Mouse (Mus musculus): ENCODE measurements around the gene Sms. TPM values are rescaled to one million over a fixed set of nuclear protein-coding genes. Genes with fewer than 3 reads are reported as not detected.

The Sms gene
- 75.5 TPM for polyA plus RNA-seq (2017; shearing (Covaris generic))

DNA sequence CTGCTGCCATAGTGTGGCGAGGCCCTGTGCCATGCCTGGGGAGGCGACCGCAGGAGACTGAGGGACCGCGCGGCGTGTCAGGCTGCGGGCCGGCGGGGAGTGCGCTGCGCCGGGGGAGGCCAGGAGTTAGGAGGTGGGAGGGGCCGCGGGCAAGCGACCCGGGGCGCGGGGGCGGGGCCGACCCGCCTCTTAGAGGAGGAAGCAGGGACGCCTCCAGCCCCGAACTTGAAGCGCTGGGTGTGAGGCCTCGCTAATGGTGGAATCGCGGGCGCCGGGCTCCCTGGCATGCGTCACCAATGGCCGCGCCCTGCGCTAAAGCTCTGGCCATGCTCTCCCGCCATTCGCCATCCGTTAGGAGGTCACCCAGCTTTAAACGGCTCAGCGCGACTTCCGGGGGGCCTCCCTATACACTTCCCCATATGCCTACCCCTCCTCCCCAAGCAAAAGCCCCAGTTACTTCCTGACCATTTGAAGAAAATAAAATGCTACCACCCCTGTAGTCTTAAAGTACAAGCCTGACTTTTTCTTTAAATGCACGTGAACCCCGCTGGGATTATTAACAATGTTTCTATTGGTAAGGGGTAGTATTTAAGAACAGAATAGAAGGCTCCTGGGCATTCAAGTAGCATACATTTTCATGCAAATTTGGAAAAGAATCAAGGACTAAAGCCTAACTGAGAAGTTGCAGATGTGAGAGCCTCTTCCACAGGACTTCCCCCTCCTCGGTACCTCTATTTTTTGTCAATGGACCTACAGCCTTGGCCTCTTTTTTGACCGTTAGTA is at the start of gene Sms:
Gene Sms (minus strand): TSS at position 344 of the 783 bp plus-strand sequence.

DNA sequence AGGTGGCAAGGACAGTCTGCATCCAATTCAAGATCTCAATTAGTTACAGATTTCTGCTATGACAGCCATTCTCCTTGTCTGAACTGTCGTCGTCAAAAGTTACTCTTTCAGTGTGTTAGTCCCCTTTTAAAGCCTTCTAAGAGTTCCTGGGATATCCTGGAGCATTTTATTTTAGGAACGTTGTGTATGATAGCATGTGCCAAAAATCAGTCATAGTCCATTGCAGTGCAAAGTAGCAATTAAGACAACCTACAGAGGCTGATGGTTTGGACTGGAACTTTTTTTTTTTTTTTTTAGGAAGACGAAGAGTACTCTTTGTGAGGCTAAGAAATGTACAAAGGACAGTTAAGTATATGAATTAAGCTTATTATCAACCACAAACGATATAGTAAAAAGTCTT is 76.9 kb downstream of the Sms start, which contains the start of gene Phex:
Gene Phex (minus strand): TSS at position 101 of the 400 bp plus-strand sequence.

Other genes starting within 250 kb of the Sms start
- gene Phex, start 77.0 kb downstream of the Sms start, polyA plus RNA-seq (2017; shearing (Covaris generic)) = 0.13 TPM
- gene Yy2, start 76.7 kb upstream of the Sms start, polyA plus RNA-seq (2017; shearing (Covaris generic)) = 2.8 TPM
- 18.9 TPM for gene Mbtps2, start 106.4 kb upstream of the Sms start, polyA plus RNA-seq (2017; shearing (Covaris generic))
- gene Smpx, start 206.6 kb upstream of the Sms start, polyA plus RNA-seq (2017; shearing (Covaris generic)) = not detected

Data from activated CD4-positive, CD25-positive, alpha-beta regulatory T cell, adult 9 weeks (primary cell).